Mouse (Mus musculus): ENCODE results near the gene Sox2.

GRCm38 (mm10) chr3:34656153-34656552 lies 5.9 kb downstream of the Sox2 start:
- TF ChIP-seq POLR2A (IDR thresholded peaks at IDR 0.05; ENCODE audit: insufficient read length, low read depth): no peak
- TF ChIP-seq MAX (IDR thresholded peaks at IDR 0.05; ENCODE audit: low read depth): no peak
- TF ChIP-seq USF1 (IDR thresholded peaks at IDR 0.05; ENCODE audit: low read depth): no peak
- TF ChIP-seq POLR2AphosphoS2 (IDR thresholded peaks at IDR 0.05; ENCODE audit: insufficient read length, low read depth): no peak
- TF ChIP-seq TCF12 (IDR thresholded peaks at IDR 0.05; ENCODE audit: insufficient read depth, poor library complexity, severe bottlenecking): no peak
- TF ChIP-seq MYOG (IDR thresholded peaks at IDR 0.05; ENCODE audit: control insufficient read depth in 1 of 3, insufficient read depth in 1 of 3, insufficient read length in 2 of 3, low read depth in 2 of 3): no peak
- TF ChIP-seq E2F4 (IDR thresholded peaks at IDR 0.05; ENCODE audit: insufficient read depth): no peak

Measured in myocyte (in vitro differentiated cells).